Mouse (Mus musculus) ES-Bruce4 (cell line): ENCODE results near the gene Ltv1.

Experiments used
- CTCF ChIP-seq: IDR thresholded peaks from one replicate; pipeline ENCODE4 v1.8.1; 2011; ENCODE audit warnings: low read depth, low read length
- EP300 ChIP-seq: IDR thresholded peaks from 2 replicates; pipeline ENCODE4 v1.6.1; 2011; ENCODE audit warnings: low read depth, low read length; ENCODE audit not compliant: insufficient read depth
- POLR2A ChIP-seq: IDR thresholded peaks from one replicate; pipeline ENCODE4 v1.8.1; 2011; ENCODE audit warnings: low read length; ENCODE audit not compliant: insufficient read depth

GRCm38 (mm10) chr10:13186754-13187153, 6.2 kb downstream of the Ltv1 start:
- TF ChIP-seq POLR2A (no peak), CTCF (no peak), EP300 (no peak)
